28 mouse cellular contexts compared by ENCODE assay signal in genomic region chr5:35168853-35169252, GRCm38 (mm10).
DNase-seq lines count a peak whose midpoint lies in the region; ATAC-seq lines count a peak whose summit lies in the region.
"Had no signal": no experiment of that assay in that cellular context is flagged by ENCODE, and none has a peak within 500 bp of the region (broad histone marks: within the 10 kb centered on the region; RNA-seq: fewer than 3 reads in every experiment).

No protein-coding gene starts in this region.

- H3K9ac ChIP-seq in midbrain, embryonic 11.5 days (ENCODE audit: low read length): no peak overlapping the region
- no peak overlapping the region for H3K9ac ChIP-seq in midbrain, embryonic 15.5 days
- H3K9ac ChIP-seq in hindbrain, embryonic 11.5 days (ENCODE audit: low read depth, low read length): no peak overlapping the region
- H3K9ac ChIP-seq: embryonic facial prominence, embryonic 13.5 days; forebrain, embryonic 15.5 days; heart, embryonic 15.5 days; hindbrain, embryonic 15.5 days; kidney, embryonic 15.5 days; limb, embryonic 12.5 days; liver, embryonic 12.5 days; liver, postnatal 0 days; midbrain, embryonic 12.5 days had no signal

- no peak for DNase-seq in heart, embryonic 10.5 days (ENCODE audit: low spot score)
- DNase-seq in heart, postnatal 10 days: no peak
- DNase-seq in midbrain, embryonic 11.5 days (ENCODE audit: low spot score, missing footprints): peak; percentile 17
- DNase-seq in layer of hippocampus, adult 8-10 months (ENCODE audit: low spot score in 2 of 2): peak; percentile 57 to 65
- DNase-seq in embryo, embryonic 10 days (ENCODE audit: low spot score): no peak
- no peak for DNase-seq in hindbrain, embryonic 11.5 days (ENCODE audit: low spot score)
- DNase-seq: adrenal gland, postnatal 10 days; cerebellum, adult 11-12 months; cerebellum, adult 9-11 months; heart, adult 2 months; heart, postnatal 36 days; kidney, adult 18-20 months; kidney, postnatal 36 days; liver, postnatal 0 days; lung, postnatal 36 days; right cerebral cortex, postnatal 14 days; thymus, postnatal 4 days had no signal

- H3K9me3 ChIP-seq in heart, embryonic 10.5 days: no peaks in the 10 kb centered on the region
- H3K9me3 ChIP-seq in midbrain, embryonic 11.5 days (ENCODE audit: control insufficient read depth, low read length): no peaks in the 10 kb centered on the region; the same call in 1 of the 2 replicates
- no peaks in the 10 kb centered on the region for H3K9me3 ChIP-seq in midbrain, embryonic 15.5 days
- H3K9me3 ChIP-seq in hindbrain, embryonic 11.5 days (ENCODE audit: control insufficient read depth, low read length): no peaks in the 10 kb centered on the region
- H3K9me3 ChIP-seq: embryonic facial prominence, embryonic 13.5 days; forebrain, embryonic 10.5 days; forebrain, embryonic 15.5 days; heart, embryonic 15.5 days; hindbrain, embryonic 15.5 days; kidney, embryonic 15.5 days; limb, embryonic 12.5 days; liver, embryonic 12.5 days had no signal

- peaks cover 29% of the 10 kb centered on the region for H3K4me1 ChIP-seq in heart, embryonic 10.5 days
- no peaks in the 10 kb centered on the region for H3K4me1 ChIP-seq in midbrain, embryonic 11.5 days (ENCODE audit: control insufficient read depth, insufficient read depth, low read length)
- H3K4me1 ChIP-seq in midbrain, embryonic 15.5 days: no peaks in the 10 kb centered on the region
- no peaks in the 10 kb centered on the region for H3K4me1 ChIP-seq in hindbrain, embryonic 11.5 days (replicated peaks; ENCODE audit: control insufficient read depth, insufficient read depth, low read length)
- H3K4me1 ChIP-seq: embryonic facial prominence, embryonic 13.5 days; forebrain, embryonic 10.5 days; kidney, embryonic 15.5 days; midbrain, embryonic 12.5 days had no signal

- ATAC-seq in midbrain, embryonic 11.5 days (ENCODE audit: low FRiP score): no peak
- ATAC-seq in midbrain, embryonic 15.5 days (replicated peaks): no peak
- no peak for ATAC-seq in hindbrain, embryonic 11.5 days (ENCODE audit: low FRiP score)
- ATAC-seq: forebrain, embryonic 15.5 days; liver, embryonic 12.5 days; liver, postnatal 0 days; Patski had no signal

- no peaks in the 10 kb centered on the region; the same call in 1 of the 2 replicates for H3K27me3 ChIP-seq in heart, embryonic 10.5 days (ENCODE audit: insufficient read depth, poor library complexity, severe bottlenecking)
- H3K27me3 ChIP-seq in midbrain, embryonic 11.5 days (ENCODE audit: control insufficient read depth, insufficient read depth, low read length): no peaks in the 10 kb centered on the region
- H3K27me3 ChIP-seq in midbrain, embryonic 15.5 days (replicated peaks): no peaks in the 10 kb centered on the region
- no peaks in the 10 kb centered on the region for H3K27me3 ChIP-seq in hindbrain, embryonic 11.5 days (ENCODE audit: control insufficient read depth, insufficient read depth, low read length)
- H3K27me3 ChIP-seq: embryonic facial prominence, embryonic 13.5 days; forebrain, embryonic 15.5 days; heart, embryonic 15.5 days; hindbrain, embryonic 15.5 days; kidney, embryonic 15.5 days; limb, embryonic 12.5 days; midbrain, embryonic 12.5 days had no signal

- 40% methylated on average over 5 of the region's 5 CpGs for WGBS in heart, embryonic 10.5 days
- WGBS in midbrain, embryonic 11.5 days: 82% methylated on average over 5 of the region's 5 CpGs
- 76% methylated on average over 5 of the region's 5 CpGs for WGBS in midbrain, embryonic 15.5 days
- WGBS in hindbrain, embryonic 11.5 days: 74% methylated on average over 5 of the region's 5 CpGs

- no peak overlapping the region for H3K4me3 ChIP-seq in heart, embryonic 10.5 days
- no peak overlapping the region for H3K4me3 ChIP-seq in midbrain, embryonic 11.5 days (ENCODE audit: low read depth, low read length)
- no peak overlapping the region for H3K4me3 ChIP-seq in midbrain, embryonic 15.5 days
- H3K4me3 ChIP-seq in hindbrain, embryonic 11.5 days (ENCODE audit: low read depth, low read length): no peak overlapping the region
- H3K4me3 ChIP-seq: embryonic facial prominence, embryonic 13.5 days; forebrain, embryonic 10.5 days; forebrain, embryonic 15.5 days; heart, adult 2 months; heart, embryonic 15.5 days; hindbrain, embryonic 15.5 days; kidney, embryonic 15.5 days; limb, embryonic 12.5 days; liver, embryonic 12.5 days; midbrain, embryonic 12.5 days had no signal

- intact Hi-C loops in heart, postnatal 10 days (cut with DNase I): no loop called here

- 0 out of 2 replicates have a peak overlapping the region, but pooled peaks have one; percentile 16 for H3K27ac ChIP-seq in heart, embryonic 10.5 days
- H3K27ac ChIP-seq in midbrain, embryonic 11.5 days (ENCODE audit: low read depth, low read length): no peak overlapping the region
- H3K27ac ChIP-seq in midbrain, embryonic 15.5 days: no peak overlapping the region
- no peak overlapping the region for H3K27ac ChIP-seq in hindbrain, embryonic 11.5 days (ENCODE audit: low read depth, low read length)
- H3K27ac ChIP-seq: embryonic facial prominence, embryonic 13.5 days; forebrain, embryonic 10.5 days; heart, adult 2 months; heart, embryonic 15.5 days; hindbrain, embryonic 15.5 days; kidney, embryonic 15.5 days; limb, embryonic 12.5 days; liver, embryonic 12.5 days; midbrain, embryonic 12.5 days had no signal

- H3K4me2 ChIP-seq in midbrain, embryonic 11.5 days: no peak overlapping the region
- no peak overlapping the region for H3K4me2 ChIP-seq in midbrain, embryonic 15.5 days
- H3K4me2 ChIP-seq in hindbrain, embryonic 11.5 days (replicated peaks; ENCODE audit: low read depth, low read length): no peak overlapping the region
- H3K4me2 ChIP-seq: embryonic facial prominence, embryonic 13.5 days; forebrain, embryonic 15.5 days; heart, embryonic 15.5 days; hindbrain, embryonic 15.5 days; kidney, embryonic 15.5 days; limb, embryonic 12.5 days; liver, embryonic 12.5 days; midbrain, embryonic 12.5 days had no signal

- H3K36me3 ChIP-seq in heart, embryonic 10.5 days: no peaks in the 10 kb centered on the region
- no peaks in the 10 kb centered on the region for H3K36me3 ChIP-seq in midbrain, embryonic 11.5 days (ENCODE audit: control insufficient read depth, insufficient read depth, low read length)
- no peaks in the 10 kb centered on the region for H3K36me3 ChIP-seq in midbrain, embryonic 15.5 days (replicated peaks)
- H3K36me3 ChIP-seq in hindbrain, embryonic 11.5 days (ENCODE audit: control insufficient read depth, insufficient read depth, low read length): no peaks in the 10 kb centered on the region
- H3K36me3 ChIP-seq: embryonic facial prominence, embryonic 13.5 days; forebrain, embryonic 10.5 days; forebrain, embryonic 15.5 days; heart, embryonic 15.5 days; hindbrain, embryonic 15.5 days; kidney, embryonic 15.5 days; limb, embryonic 12.5 days; liver, embryonic 12.5 days; midbrain, embryonic 12.5 days had no signal

Comparison
In these comparisons a context has a peak if more than half of its experiments do, and no peak if none do; other contexts are left out.
1. DNase-seq: peak in midbrain, embryonic 11.5 days (single experiment) and layer of hippocampus, adult 8-10 months (2 of 2); none in heart, embryonic 10.5 days (single experiment), heart, postnatal 10 days (0 of 2), embryo, embryonic 10 days (single experiment) and hindbrain, embryonic 11.5 days (single experiment).